Mouse (Mus musculus) heart, adult 2 months (tissue): ENCODE results near the gene Ucp2.

Source experiments
- CTCF ChIP-seq: fragments of 200-600 bp; IDR thresholded peaks from 2 replicates; pipeline ENCODE4 v1.8.1; 2022; ENCODE audit warnings: antibody characterized with exemption, mild to moderate bottlenecking, moderate library complexity
- EP300 ChIP-seq: fragments of 200-500 bp; IDR thresholded peaks from 2 replicates; pipeline ENCODE4 v1.6.1; 2011; ENCODE audit warnings: low read depth, low read length, control low read depth; ENCODE audit not compliant: insufficient read depth

DNA sequence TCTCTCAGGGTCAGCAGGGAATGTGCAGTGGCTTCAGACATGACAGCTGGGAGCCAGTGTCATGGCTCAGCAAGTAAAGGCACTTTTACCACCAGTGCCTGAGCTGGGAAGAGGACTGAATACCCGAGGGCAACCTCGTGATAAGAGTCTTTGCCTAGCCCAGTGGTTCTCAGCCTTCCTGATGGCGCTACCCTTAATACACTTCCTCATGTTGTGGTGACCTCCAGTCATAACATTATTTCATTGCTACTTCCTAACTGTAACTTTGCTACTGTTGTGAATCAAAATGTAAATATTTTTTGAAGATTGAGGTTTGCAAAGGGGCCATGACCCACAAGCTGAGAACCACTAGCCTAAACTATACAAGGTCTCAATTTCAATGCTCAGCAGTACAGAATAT lies 15.5 kb downstream of the Ucp2 start:
- TF ChIP-seq CTCF (no peak), EP300 (no peak)
